In the genomic region with DNA sequence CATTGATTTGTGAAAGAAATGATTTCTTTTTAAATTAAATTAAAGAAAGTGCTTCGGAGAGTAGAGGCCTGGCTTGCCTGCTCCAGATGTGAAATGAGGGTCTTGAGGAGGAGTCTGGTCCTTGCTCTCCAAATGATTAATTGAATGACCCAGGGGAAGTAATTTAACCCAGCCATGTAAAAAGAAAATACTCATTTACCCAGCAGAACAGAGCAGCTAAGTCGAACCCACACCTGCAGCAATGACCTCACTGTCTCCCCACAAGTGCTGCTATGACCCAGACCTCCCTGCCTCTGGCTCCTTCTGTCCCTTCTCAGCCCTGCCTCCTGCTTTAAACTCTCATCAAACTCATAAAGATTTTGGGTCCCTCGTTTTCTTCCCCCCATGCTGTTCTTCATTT, we compare ENCODE assay signal across 21 mouse cellular contexts.
DNase-seq lines count a peak whose midpoint lies in the region; ATAC-seq lines count a peak whose summit lies in the region.
"Had no signal": no experiment of that assay in that cellular context is flagged by ENCODE, and none has a peak within 500 bp of the region (broad histone marks: within the 10 kb centered on the region; RNA-seq: fewer than 3 reads in every experiment).

No protein-coding gene starts in this region.

- ATAC-seq in midbrain, embryonic 11.5 days (ENCODE audit: low FRiP score), result no peak
- ATAC-seq in midbrain, embryonic 13.5 days, result no peak
- peak; percentile 58 for ATAC-seq in limb, embryonic 11.5 days (ENCODE audit: insufficient number of reproducible peaks, low FRiP score, low TSS enrichment, low read depth)
- no peak for ATAC-seq in liver, embryonic 11.5 days (replicated peaks; ENCODE audit: low FRiP score)
- ATAC-seq: forebrain, embryonic 16.5 days; intestine, embryonic 16.5 days; liver, postnatal 0 days had no signal

- no peak overlapping the region for H3K9ac ChIP-seq in midbrain, embryonic 11.5 days (ENCODE audit: low read length)
- H3K9ac ChIP-seq in midbrain, embryonic 13.5 days (replicated peaks), result no peak overlapping the region
- no peak overlapping the region for H3K9ac ChIP-seq in limb, embryonic 11.5 days (ENCODE audit: low read length)
- no peak overlapping the region for H3K9ac ChIP-seq in liver, embryonic 11.5 days (ENCODE audit: low read depth, low read length)
- H3K9ac ChIP-seq: embryonic facial prominence, embryonic 13.5 days; hindbrain, embryonic 14.5 days; liver, postnatal 0 days; neural tube, embryonic 13.5 days had no signal

- no peaks in the 10 kb centered on the region for H3K36me3 ChIP-seq in midbrain, embryonic 11.5 days (ENCODE audit: control insufficient read depth, insufficient read depth, low read length)
- H3K36me3 ChIP-seq in midbrain, embryonic 13.5 days, result no peaks in the 10 kb centered on the region
- no peaks in the 10 kb centered on the region for H3K36me3 ChIP-seq in embryonic facial prominence, embryonic 10.5 days (replicated peaks)
- H3K36me3 ChIP-seq in limb, embryonic 11.5 days (ENCODE audit: control insufficient read depth, insufficient read depth, low read length), result no peaks in the 10 kb centered on the region
- no peaks in the 10 kb centered on the region for H3K36me3 ChIP-seq in liver, embryonic 11.5 days (ENCODE audit: control insufficient read depth, insufficient read depth, low read length)
- H3K36me3 ChIP-seq: embryonic facial prominence, embryonic 13.5 days; neural tube, embryonic 13.5 days had no signal

- H3K4me3 ChIP-seq in midbrain, embryonic 11.5 days (ENCODE audit: low read depth, low read length), result no peak overlapping the region
- no peak overlapping the region for H3K4me3 ChIP-seq in midbrain, embryonic 13.5 days (replicated peaks)
- H3K4me3 ChIP-seq in embryonic facial prominence, embryonic 10.5 days, result no peak overlapping the region
- H3K4me3 ChIP-seq in limb, embryonic 11.5 days (ENCODE audit: low read depth, low read length), result no peak overlapping the region
- H3K4me3 ChIP-seq in liver, embryonic 11.5 days (ENCODE audit: low read depth, low read length), result no peak overlapping the region
- H3K4me3 ChIP-seq: embryonic facial prominence, embryonic 13.5 days; neural tube, embryonic 13.5 days had no signal

- no peaks in the 10 kb centered on the region for H3K9me3 ChIP-seq in midbrain, embryonic 11.5 days (ENCODE audit: control insufficient read depth, low read length)
- no peaks in the 10 kb centered on the region for H3K9me3 ChIP-seq in midbrain, embryonic 13.5 days
- no peaks in the 10 kb centered on the region for H3K9me3 ChIP-seq in embryonic facial prominence, embryonic 10.5 days
- H3K9me3 ChIP-seq in limb, embryonic 11.5 days (ENCODE audit: control insufficient read depth, low read length), result no peaks in the 10 kb centered on the region
- H3K9me3 ChIP-seq in liver, embryonic 11.5 days (ENCODE audit: control insufficient read depth, low read length), result no peaks in the 10 kb centered on the region
- H3K9me3 ChIP-seq: embryonic facial prominence, embryonic 13.5 days; neural tube, embryonic 13.5 days had no signal

- H3K27ac ChIP-seq in midbrain, embryonic 11.5 days (ENCODE audit: low read depth, low read length), result no peak overlapping the region
- H3K27ac ChIP-seq in midbrain, embryonic 13.5 days, result no peak overlapping the region
- no peak overlapping the region for H3K27ac ChIP-seq in embryonic facial prominence, embryonic 10.5 days (replicated peaks)
- peak overlapping the region; percentile 85 for H3K27ac ChIP-seq in limb, embryonic 11.5 days (replicated peaks; ENCODE audit: low read depth, low read length)
- H3K27ac ChIP-seq in liver, embryonic 11.5 days (ENCODE audit: low read depth, low read length), result no peak overlapping the region
- H3K27ac ChIP-seq: embryonic facial prominence, embryonic 13.5 days; hindbrain, embryonic 14.5 days had no signal

- no peak overlapping the region for H3K4me2 ChIP-seq in midbrain, embryonic 11.5 days
- H3K4me2 ChIP-seq in midbrain, embryonic 13.5 days (replicated peaks), result no peak overlapping the region
- H3K4me2 ChIP-seq in limb, embryonic 11.5 days (ENCODE audit: low read depth, severe bottlenecking), result 0 out of 2 replicates have a peak overlapping the region, but pooled peaks have one; percentile 2
- H3K4me2 ChIP-seq in liver, embryonic 11.5 days, result no peak overlapping the region
- H3K4me2 ChIP-seq: embryonic facial prominence, embryonic 13.5 days; heart, embryonic 11.5 days; hindbrain, embryonic 14.5 days; neural tube, embryonic 13.5 days had no signal

- 65% methylated on average over 3 of the region's 3 CpGs for WGBS in midbrain, embryonic 11.5 days
- 76% methylated on average over 3 of the region's 3 CpGs for WGBS in midbrain, embryonic 13.5 days
- WGBS in embryonic facial prominence, embryonic 10.5 days, result 26% methylated on average over 3 of the region's 3 CpGs
- under 1% methylated on average over 3 of the region's 3 CpGs for WGBS in limb, embryonic 11.5 days
- 46% methylated on average over 3 of the region's 3 CpGs for WGBS in liver, embryonic 11.5 days

- peak; percentile 53 for DNase-seq in midbrain, embryonic 11.5 days (ENCODE audit: low spot score, missing footprints)
- peak; percentile 44 for DNase-seq in embryonic facial prominence, embryonic 10.5 days (ENCODE audit: low spot score)
- DNase-seq in limb, embryonic 11.5 days (ENCODE audit: low spot score), result peak; percentile 64
- DNase-seq in ovary, adult 18-20 months (ENCODE audit: low spot score), result no peak
- no peak for DNase-seq in adrenal gland, postnatal 36 days
- no peak for DNase-seq in liver, embryonic 11.5 days (ENCODE audit: low spot score)
- DNase-seq: adrenal gland, adult 8-10 months; cerebellum, postnatal 10 days; heart, postnatal 10 days; kidney, postnatal 4 days; liver; liver, postnatal 0 days; lung, postnatal 14 days; thymus, postnatal 25 days had no signal

- H3K27me3 ChIP-seq in midbrain, embryonic 11.5 days (ENCODE audit: control insufficient read depth, insufficient read depth, low read length), result no peaks in the 10 kb centered on the region
- no peaks in the 10 kb centered on the region for H3K27me3 ChIP-seq in midbrain, embryonic 13.5 days
- H3K27me3 ChIP-seq in embryonic facial prominence, embryonic 10.5 days (replicated peaks; ENCODE audit: low read depth, poor library complexity, severe bottlenecking), result no peaks in the 10 kb centered on the region
- H3K27me3 ChIP-seq in limb, embryonic 11.5 days (ENCODE audit: control insufficient read depth, insufficient read depth, low read length), result no peaks in the 10 kb centered on the region
- H3K27me3 ChIP-seq in liver, embryonic 11.5 days (replicated peaks; ENCODE audit: control insufficient read depth, insufficient read depth, low read length), result no peaks in the 10 kb centered on the region
- H3K27me3 ChIP-seq: embryonic facial prominence, embryonic 13.5 days; neural tube, embryonic 13.5 days had no signal

- H3K4me1 ChIP-seq in midbrain, embryonic 11.5 days (ENCODE audit: control insufficient read depth, insufficient read depth, low read length), result no peaks in the 10 kb centered on the region
- 0 out of 2 replicates have a peak, but pooled peaks cover 2% of the 10 kb centered on the region for H3K4me1 ChIP-seq in midbrain, embryonic 13.5 days (replicated peaks)
- peaks cover 36% of the 10 kb centered on the region for H3K4me1 ChIP-seq in embryonic facial prominence, embryonic 10.5 days
- peaks cover 18% of the 10 kb centered on the region for H3K4me1 ChIP-seq in limb, embryonic 11.5 days (ENCODE audit: control insufficient read depth, insufficient read depth, low read length)
- H3K4me1 ChIP-seq in liver, embryonic 11.5 days (replicated peaks; ENCODE audit: control insufficient read depth, insufficient read depth, low read length), result no peaks in the 10 kb centered on the region

Comparison
In these comparisons a context has a peak if more than half of its experiments do, and no peak if none do; other contexts are left out.
1. DNase-seq: peak in midbrain, embryonic 11.5 days (single experiment), embryonic facial prominence, embryonic 10.5 days (single experiment) and limb, embryonic 11.5 days (single experiment); none in ovary, adult 18-20 months (single experiment), adrenal gland, postnatal 36 days (0 of 2) and liver, embryonic 11.5 days (single experiment).